Mouse (Mus musculus) spleen, adult 2 months (tissue): Measurements from ENCODE around the gene Mpzl1. TPM values are rescaled to one million over a fixed set of nuclear protein-coding genes. Genes with fewer than 3 reads are reported as not detected.

Source experiments
- DNase-seq, 2 experiments: peaks; one replicate each; pipeline versions ENCODE4 v3.0.0 to v3.0.0-alpha.2; 2012 to 2021; ENCODE audit warnings: low spot score in 2 of 2, low read depth in 1 of 2
- H3K27ac ChIP-seq: fragments of 200-500 bp; 2 replicates; pipeline ENCODE4 v1.5.1; 2012; ENCODE audit warnings: low read length, inconsistent platforms; ENCODE audit not compliant: insufficient read depth
- H3K27me3 ChIP-seq: fragments of 200-500 bp; 2 replicates; pipeline ENCODE4 v1.6.1; 2012; ENCODE audit warnings: mild to moderate bottlenecking, moderate library complexity, low read length, inconsistent platforms; ENCODE audit not compliant: control insufficient read depth, insufficient read depth
- H3K36me3 ChIP-seq: fragments of 200-500 bp; 2 replicates; pipeline ENCODE4 v1.6.1; 2012; ENCODE audit warnings: mild to moderate bottlenecking, low read length, inconsistent platforms; ENCODE audit not compliant: control insufficient read depth, insufficient read depth
- H3K4me1 ChIP-seq: fragments of 200-500 bp; 2 replicates; pipeline ENCODE4 v1.6.1; 2011; ENCODE audit warnings: inconsistent platforms; ENCODE audit not compliant: control insufficient read depth, insufficient read depth, insufficient read length
- H3K4me3 ChIP-seq: fragments of 200-500 bp; 2 replicates; pipeline ENCODE4 v1.5.1; 2011; ENCODE audit warnings: mild to moderate bottlenecking, inconsistent platforms; ENCODE audit not compliant: insufficient read depth, insufficient read length; ENCODE audit errors: extremely low read depth
- CTCF ChIP-seq: fragments of 200-500 bp; IDR thresholded peaks from 2 replicates; pipeline ENCODE4 v1.5.1; 2011; ENCODE audit warnings: mild to moderate bottlenecking, inconsistent platforms; ENCODE audit not compliant: insufficient read depth, insufficient read length, insufficient replicate concordance; ENCODE audit errors: extremely low read depth
- POLR2A ChIP-seq: fragments of 200-500 bp; IDR thresholded peaks from 2 replicates; pipeline ENCODE4 v1.6.1; 2011; ENCODE audit warnings: low read depth, low read length, inconsistent platforms
- WGBS: fragments of 180-500 bp; shearing (Covaris S2); methylation state at CpG from one replicate; pipeline ENCODE4 v1.1.7; 2018; 5-methylcytosine and 5-hydroxymethylcytosine counted together
- polyA plus RNA-seq: library from polyadenylated mRNA; depleted of rRNA; stranded (reverse); fragments of >200 nt; gene quantifications from 2 replicates; pipeline ENCODE4 v1.2.3, GENCODE M21; 2012; rRNA removed

Mpzl1 gene
- polyA plus RNA-seq, 1 experiment, result 15.9 TPM

DNA sequence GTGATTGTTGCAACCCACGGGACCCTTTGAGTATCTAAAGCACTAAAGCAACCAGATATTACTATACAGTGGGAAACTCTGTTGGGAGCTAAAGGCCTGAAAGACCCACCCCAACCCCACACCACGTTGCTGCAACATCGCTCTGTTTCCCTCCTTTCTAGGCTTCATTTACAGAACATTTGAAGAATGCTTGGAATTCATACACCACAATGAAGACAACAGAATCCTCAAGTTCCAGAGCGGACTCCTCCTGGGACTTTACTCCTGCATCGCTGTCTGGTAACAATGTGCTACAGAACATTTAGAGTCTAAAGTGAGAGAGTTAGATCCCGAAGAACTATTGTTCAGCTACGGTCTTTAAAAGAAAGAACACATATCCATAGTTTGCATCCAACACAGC is 66.9 kb downstream of the Mpzl1 start:
- Histone ChIP-seq H3K27me3 (no peaks in the 10 kb centered on the region), H3K27ac (no peak overlapping the region), H3K4me3 (no peak overlapping the region), H3K4me1 (no peaks in the 10 kb centered on the region), H3K36me3 (no peaks in the 10 kb centered on the region)
- DNase-seq, result no peak
- WGBS, result 91% methylated on average over 7 of the region's 7 CpGs
- TF ChIP-seq CTCF (no peak), POLR2A (no peak)

DNA sequence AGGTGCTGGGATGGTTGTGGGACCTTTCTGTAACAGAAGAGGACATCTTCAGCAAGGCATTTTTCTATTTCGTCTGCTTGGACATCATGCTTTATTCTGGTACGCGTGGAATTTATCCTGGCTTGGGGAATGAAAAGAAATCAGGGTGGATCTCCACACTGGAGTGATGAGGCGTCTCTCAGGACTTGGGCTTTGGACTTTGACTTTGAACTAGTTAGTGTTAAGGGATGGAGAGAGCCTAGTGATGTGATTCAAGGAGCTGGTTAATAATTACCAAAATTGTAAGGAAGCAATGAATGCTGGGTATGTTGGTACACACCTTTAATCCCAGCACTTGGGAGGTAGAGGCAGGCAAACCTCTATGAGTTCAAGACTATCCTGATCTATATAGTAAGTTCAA is 69.1 kb downstream of the Mpzl1 start:
- H3K36me3 ChIP-seq, result no peaks in the 10 kb centered on the region
- TF ChIP-seq POLR2A (no peak), CTCF (no peak)
- H3K4me1 ChIP-seq, result no peaks in the 10 kb centered on the region
- no peaks in the 10 kb centered on the region for H3K27me3 ChIP-seq
- H3K27ac ChIP-seq, result no peak overlapping the region
- DNase-seq, result no peak
- H3K4me3 ChIP-seq, result no peak overlapping the region
- WGBS, result 95% methylated on average over 4 of the region's 4 CpGs

GRCm38 (mm10) chr1:165559073-165559472 is 75.3 kb downstream of the Mpzl1 start:
- no peak for DNase-seq
- Histone ChIP-seq H3K27me3 (no peaks in the 10 kb centered on the region), H3K4me1 (no peaks in the 10 kb centered on the region), H3K4me3 (no peak overlapping the region), H3K36me3 (no peaks in the 10 kb centered on the region), H3K27ac (no peak overlapping the region)
- TF ChIP-seq CTCF, result no peak
- no peak for TF ChIP-seq POLR2A
- 88% methylated on average over 9 of the region's 9 CpGs for WGBS

- Histone ChIP-seq H3K27me3 (no peaks in the 10 kb centered on the region), H3K4me3 (no peak overlapping the region)
- 57% methylated on average over 2 of the region's 2 CpGs for WGBS
Measured at GRCm38 (mm10) chr1:165556711-165557110, 77.6 kb downstream of the Mpzl1 start.

More at GRCm38 (mm10) chr1:165556711-165557110, 77.6 kb downstream of the Mpzl1 start:
- DNase-seq, result no peak
- Histone ChIP-seq H3K4me1 (no peaks in the 10 kb centered on the region), H3K36me3 (no peaks in the 10 kb centered on the region), H3K27ac (no peak overlapping the region)
- TF ChIP-seq CTCF, result no peak
- TF ChIP-seq POLR2A, result no peak

Other genes starting within 250 kb of the Mpzl1 start
- gene Dcaf6, start 174.1 kb downstream of the Mpzl1 start, polyA plus RNA-seq, result 9.7 and 10.4 TPM in 2 replicates
- 21.6 and 28.6 TPM in 2 replicates for gene Mpc2, start 173.9 kb downstream of the Mpzl1 start, polyA plus RNA-seq
- gene Adcy10, start 149.4 kb downstream of the Mpzl1 start, polyA plus RNA-seq, result 0.06 TPM in 1 of 2 replicates, not detected in the other
- gene Rcsd1, start 75.2 kb upstream of the Mpzl1 start, polyA plus RNA-seq, result 68.3 and 73.9 TPM in 2 replicates
- gene Creg1, start 129.2 kb upstream of the Mpzl1 start, polyA plus RNA-seq, result 89.4 and 101 TPM in 2 replicates
- gene Cd247, start 154.1 kb upstream of the Mpzl1 start, polyA plus RNA-seq, result 38.9 and 49.1 TPM in 2 replicates